Mouse (Mus musculus): ENCODE measurements around the gene Arid3a.

Gene Arid3a

DNA sequence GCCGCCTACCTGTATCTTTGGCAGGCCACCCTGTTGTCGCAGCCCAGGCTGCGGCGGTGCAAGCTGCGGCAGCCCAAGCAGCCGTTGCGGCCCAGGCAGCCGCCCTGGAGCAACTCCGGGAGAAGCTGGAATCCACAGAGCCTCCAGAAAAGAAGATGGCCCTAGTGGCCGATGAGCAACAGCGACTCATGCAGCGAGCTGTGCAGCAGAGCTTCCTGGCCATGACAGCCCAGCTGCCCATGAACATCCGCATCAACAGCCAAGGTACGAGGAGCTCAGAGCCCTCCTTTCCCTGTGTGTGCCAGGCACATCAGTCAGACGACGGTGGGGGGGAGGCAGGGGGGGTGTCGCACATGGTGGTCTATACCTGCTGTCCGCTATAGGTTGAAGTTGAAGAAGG, 23.8 kb downstream of the Arid3a start:
- no peak for DNase-seq

GRCm38 (mm10) chr10:79953946-79954345, 27.1 kb downstream of the Arid3a start:
- no peak for DNase-seq

GRCm38 (mm10) chr10:79955691-79956090, 28.8 kb downstream of the Arid3a start:
- DNase-seq = no peak

- DNase-seq = no peak
These were observed 29.9 kb downstream of the Arid3a start for GRCm38 (mm10) chr10:79956643-79957154.

DNA sequence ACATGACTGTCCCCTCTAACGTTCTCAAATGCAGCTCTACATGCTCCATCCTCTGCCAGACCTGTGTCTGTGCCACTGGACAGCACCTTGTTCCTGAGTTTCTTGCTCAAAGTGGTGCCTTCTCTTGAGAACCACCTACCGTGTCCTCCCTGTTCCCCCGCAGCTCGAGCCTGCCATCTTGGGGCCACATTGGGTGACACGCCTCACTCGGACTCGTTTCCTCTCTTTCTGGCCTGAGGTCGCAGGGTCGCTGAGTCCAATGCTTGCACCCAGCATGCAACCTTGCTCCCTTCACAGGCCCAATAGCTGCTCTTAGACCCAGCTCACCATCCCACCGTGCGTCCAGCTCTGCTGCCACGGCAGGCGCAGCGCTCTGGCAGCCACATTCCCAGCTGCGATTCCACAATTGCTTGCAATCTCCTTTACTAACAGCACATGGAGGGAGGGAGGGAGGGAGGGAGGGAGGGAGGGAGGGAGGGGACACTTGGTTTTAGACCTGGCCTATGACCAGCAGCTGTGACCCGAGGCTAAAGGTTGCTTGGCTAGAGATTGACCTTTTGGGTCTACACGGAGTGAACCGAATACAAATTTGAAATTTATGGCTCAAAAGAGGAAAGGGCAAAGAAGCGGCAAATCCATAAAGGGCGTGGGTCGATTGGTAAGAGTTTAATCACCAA, 31.4 kb downstream of the Arid3a start:
- DNase-seq = peak; percentile 82

GRCm38 (mm10) chr10:79959412-79959811, 32.6 kb downstream of the Arid3a start:
- peak; percentile 70 for DNase-seq

DNA sequence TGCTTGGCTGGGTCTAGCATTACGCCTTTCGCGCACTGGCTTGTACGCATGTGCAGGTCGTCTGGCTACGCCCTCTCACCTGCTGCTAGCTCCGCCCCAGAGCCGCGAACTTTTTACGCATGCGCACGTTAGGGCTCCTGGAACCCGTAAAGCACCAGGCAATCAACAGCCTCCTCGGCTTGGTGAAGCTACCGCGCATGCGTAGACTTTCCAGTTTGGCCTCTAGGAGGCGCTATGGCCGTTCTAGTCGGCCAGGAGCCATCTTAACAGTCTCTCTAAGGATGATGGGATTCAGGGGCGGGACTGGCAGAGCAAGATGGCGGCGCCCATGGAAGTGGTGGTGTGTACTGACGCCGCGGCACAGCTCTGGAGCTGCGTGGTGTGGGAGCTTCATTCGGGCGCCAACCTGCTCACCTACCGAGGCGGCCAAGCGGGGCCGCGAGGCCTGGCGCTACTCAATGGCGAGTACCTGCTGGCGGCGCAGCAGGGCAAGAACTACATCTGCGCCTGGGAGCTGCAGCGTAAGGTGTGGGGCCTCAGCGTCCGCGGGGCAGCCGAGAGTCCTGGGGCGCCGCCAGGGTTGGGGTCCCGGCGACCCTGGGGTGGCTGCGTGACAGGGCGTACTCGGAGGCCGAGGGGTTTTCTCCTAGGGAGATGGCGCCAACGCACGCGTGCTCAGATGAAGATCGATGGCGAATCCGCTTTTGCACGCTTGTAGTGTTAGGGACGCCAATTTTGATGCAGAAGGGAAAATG, 33.2 kb downstream of the Arid3a start, which contains the start of gene Wdr18:
Gene Wdr18, plus strand, starts transcription at position 306 of the 755 bp plus-strand sequence.
- DNase-seq = peak; percentile 100

DNA sequence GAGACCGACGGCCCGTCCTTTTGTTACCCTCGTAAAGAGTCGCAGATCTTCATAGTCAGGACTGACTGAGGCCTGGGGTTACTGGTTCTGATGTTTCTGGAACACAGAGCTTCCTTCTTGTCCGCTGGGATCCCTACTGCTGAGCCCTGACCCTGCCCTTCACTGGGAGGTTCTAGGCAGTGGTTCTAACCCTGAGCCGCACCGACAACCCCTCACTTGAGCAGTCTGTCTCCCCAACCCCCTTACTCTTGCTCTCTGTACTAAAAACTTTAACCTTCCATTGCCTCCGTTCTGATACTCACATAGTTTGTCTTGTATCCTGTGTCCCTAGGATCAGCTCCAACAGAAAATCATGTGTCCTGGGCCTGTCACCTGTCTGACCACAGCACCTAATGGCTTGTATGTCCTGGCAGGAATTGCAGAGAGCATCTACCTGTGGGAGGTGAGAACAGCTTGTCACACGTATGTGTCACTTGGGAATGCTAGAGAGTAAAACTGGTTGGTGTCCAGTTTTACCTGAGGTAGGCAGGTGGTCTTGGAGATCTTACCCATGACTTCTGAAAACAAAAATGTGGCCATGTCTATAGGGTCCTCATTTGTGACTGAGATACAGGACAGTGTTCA, 33.9 kb downstream of the Arid3a start:
- peak; percentile 53 for DNase-seq

DNA sequence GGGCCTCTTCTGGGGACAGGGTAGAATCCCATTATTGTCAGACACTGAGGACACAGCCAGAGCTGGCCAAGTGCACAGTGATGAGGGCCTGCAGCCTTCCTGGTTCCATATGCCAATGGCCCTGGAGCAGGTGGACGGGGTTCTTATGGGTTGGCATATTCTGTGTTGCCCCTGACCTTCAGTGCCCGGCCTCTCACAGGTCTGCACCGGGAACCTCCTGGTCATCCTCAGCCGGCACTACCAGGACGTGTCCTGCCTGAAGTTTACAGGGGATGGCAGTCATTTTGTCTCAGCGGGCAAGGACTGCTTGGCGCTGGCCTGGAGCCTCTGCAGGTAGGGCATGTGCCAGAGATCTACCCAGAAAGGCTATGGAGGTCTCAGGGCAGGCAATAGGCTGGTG, 37.9 kb downstream of the Arid3a start:
- no peak for DNase-seq

DNA sequence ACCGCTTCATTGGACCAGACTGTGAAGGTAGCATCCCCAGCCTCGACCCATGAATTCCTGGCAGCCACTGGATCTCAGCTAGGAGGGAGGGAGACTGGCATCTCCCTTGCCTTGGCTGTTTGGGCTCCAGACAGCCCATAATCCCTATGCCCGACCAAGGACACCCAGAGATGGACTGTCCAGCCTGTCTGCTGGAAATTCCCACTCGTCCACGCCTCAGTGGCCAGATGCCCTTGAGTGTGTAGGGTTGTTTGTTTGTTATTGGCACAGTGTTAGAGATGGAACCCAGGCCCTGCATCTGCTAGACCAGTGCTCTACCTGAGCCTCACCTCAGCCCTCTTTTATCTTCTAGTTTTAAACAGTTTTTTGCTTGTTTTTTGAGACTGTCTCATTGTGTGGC, 38.5 kb downstream of the Arid3a start:
- DNase-seq = no peak

DNA sequence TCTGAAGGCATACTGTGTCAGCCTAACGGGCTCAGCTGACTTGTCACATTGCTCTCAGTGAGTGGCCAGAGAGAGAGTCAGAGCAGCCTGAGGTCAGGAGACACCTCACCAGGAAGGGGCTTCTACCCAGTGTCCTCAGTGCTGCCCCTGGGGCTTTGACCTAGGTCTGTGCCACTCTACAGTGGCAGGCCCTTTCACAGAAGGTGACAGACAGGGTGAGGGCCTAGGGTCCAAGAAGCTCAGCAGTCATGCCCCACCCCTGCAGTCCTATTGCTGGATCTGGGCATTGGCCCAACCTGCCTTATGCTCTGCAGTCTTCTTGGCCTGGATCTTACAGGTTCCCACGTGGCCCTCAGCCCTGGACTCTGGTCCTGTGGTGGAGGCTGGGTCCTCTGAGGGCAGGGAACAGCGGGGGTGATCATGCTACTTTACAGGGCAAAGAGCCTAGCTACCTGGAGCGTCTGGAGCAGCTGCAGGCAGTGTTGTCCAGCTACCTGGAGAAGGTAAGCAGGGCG, 40.1 kb downstream of the Arid3a start:
- DNase-seq = peak; percentile 77

GRCm38 (mm10) chr10:79968181-79968580, 41.3 kb downstream of the Arid3a start:
- no peak for DNase-seq

GRCm38 (mm10) chr10:79969124-79969568, 42.3 kb downstream of the Arid3a start:
- DNase-seq = no peak

DNA sequence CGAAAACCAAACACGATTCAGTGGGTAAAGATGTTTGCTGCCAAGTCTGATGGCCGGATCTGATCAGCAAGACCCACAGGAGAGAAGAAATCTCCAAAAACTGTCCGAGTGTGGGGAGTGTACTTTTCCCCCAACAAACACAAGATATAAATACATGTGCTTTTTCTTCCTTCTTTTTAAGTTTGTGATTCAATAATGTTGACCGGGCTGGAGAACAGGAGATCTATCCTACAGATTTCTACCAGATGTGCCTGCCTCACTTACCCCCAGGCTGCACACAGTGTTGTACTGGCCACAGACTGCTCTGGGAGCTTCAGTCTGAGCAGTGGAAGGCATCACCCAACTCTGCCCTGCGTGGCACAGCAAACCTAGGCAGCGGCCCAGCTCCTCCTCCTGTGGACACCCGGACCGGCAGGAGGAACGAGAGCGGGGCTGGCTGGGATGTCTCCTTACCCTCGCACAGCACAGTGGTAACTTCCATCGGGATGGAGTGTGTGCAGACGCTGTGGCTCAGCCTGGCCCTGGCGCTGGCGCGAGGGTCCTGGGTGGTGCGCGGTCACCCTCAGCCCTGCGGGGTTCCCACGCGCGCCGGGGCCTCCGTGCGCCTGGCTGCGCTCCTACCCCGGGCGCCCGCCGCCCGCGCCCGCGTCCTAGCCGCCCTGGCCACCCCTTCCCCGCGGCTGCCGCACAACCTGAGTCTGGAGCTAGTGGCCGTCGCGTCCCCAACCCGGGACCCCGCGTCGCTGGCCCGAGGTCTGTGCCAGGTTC, 43.8 kb downstream of the Arid3a start, which contains the start of gene Grin3b:
Gene Grin3b, plus strand, starts transcription at position 301 of the 768 bp plus-strand sequence.
- no peak for DNase-seq

- DNase-seq = no peak
These were observed 44.3 kb downstream of the Arid3a start for GRCm38 (mm10) chr10:79971183-79971497.

GRCm38 (mm10) chr10:79972831-79973230, 46.0 kb downstream of the Arid3a start:
- peak; percentile 54 for DNase-seq

- DNase-seq = no peak
These were observed 47.2 kb downstream of the Arid3a start for GRCm38 (mm10) chr10:79974087-79974486.

DNA sequence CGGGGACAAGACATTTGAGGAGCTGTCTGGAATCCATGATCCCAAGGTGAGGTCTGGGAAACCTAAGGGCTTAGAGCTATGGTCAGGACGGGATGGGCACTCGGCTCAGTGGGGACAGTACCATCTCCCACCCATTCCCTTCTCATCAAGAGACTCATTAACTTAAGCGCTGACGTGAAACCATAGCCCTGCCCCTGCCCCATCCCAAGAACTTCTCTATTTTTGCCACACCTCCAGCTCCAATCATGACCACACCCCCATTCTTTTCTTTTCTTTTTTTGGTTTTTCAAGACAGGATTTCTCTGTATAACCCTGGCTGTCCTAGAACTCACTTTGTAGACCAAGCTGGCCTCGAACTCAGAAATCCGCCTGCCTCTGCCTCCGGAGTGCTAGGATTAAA, 47.8 kb downstream of the Arid3a start:
- no peak for DNase-seq

GRCm38 (mm10) chr10:79976071-79976721, 49.4 kb downstream of the Arid3a start:
- no peak for DNase-seq

DNA sequence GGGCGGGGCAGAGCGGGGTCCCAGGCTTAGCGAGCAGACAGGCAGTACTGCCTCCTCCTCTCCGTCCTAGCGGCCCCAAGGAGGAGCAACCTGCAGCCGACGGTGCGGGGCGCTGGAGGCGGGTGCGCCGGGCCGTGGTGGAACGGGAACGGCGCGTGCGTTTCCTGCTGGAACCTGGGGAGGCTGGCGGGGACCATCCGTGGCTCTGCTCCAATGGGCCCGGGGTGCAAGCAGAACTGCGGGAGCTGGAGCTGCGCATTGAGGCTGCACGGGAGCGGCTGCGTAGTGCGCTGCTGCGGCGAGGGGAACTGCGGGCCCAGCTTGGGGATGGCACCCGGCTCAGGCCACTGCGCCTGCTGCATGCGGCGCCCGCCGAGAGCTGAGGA, 49.9 kb downstream of the Arid3a start:
- DNase-seq = no peak

DNA sequence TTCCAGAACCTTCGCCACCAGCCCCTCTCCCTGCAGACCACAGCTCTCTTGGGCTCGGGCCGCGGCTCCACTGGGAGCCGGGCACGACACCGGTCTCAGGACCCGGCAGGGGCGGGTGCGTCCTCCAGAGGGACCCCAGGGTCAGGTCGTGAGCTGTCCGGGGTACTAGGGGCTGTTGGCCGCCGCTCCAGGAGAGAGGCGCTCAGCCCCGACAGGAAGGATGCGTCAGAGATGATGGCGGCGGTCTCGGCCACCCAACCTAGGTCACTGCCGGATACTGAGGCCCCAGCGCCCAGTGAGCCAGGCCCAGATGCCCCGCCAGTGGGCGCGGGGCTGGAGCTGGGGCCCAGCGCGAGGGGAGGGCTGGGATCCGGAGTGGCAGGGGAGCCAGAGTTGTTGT, 50.5 kb downstream of the Arid3a start:
- no peak for DNase-seq

DNA sequence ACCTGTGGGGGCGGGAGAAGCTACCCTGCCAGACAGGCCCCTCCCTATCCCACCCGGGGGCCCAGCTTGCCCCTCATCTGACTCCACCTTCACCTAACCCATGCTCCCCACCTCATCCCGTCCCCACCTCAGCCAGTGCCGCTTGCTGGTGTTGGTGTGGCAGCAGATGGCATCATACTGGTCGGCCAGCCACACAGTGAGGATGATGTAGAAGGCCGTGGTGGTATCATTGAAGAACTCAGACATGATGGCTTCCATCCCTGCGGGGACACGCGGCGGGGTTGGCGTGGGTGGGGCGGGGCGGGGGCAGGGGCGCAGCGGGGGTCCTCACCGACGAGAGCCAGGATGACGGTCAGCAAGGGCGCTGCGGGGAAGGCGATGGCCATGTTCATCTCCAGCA, 51.2 kb downstream of the Arid3a start:
- DNase-seq = no peak

Measured in cerebellum, adult 9-11 months (tissue).